Mouse (Mus musculus): ENCODE results near the gene Trak1. TPM values are rescaled to one million over a fixed set of nuclear protein-coding genes. Genes with fewer than 3 reads are reported as not detected.

Trak1 gene
- 51.5 and 81.3 TPM in 2 replicates for polyA plus RNA-seq (2021; fragmentation: Nextera tagmentation)
- long read RNA-seq, experiment 1, partial matches to known transcripts, result 64 of 175 reads
- long read RNA-seq, experiment 1, other reads (novel, unspliced or antisense), result 111 of 175 reads
- long read RNA-seq, experiment 2, partial matches to known transcripts, result 5 of 36 reads
- long read RNA-seq, experiment 2, other reads (novel, unspliced or antisense), result 31 of 36 reads

DNA sequence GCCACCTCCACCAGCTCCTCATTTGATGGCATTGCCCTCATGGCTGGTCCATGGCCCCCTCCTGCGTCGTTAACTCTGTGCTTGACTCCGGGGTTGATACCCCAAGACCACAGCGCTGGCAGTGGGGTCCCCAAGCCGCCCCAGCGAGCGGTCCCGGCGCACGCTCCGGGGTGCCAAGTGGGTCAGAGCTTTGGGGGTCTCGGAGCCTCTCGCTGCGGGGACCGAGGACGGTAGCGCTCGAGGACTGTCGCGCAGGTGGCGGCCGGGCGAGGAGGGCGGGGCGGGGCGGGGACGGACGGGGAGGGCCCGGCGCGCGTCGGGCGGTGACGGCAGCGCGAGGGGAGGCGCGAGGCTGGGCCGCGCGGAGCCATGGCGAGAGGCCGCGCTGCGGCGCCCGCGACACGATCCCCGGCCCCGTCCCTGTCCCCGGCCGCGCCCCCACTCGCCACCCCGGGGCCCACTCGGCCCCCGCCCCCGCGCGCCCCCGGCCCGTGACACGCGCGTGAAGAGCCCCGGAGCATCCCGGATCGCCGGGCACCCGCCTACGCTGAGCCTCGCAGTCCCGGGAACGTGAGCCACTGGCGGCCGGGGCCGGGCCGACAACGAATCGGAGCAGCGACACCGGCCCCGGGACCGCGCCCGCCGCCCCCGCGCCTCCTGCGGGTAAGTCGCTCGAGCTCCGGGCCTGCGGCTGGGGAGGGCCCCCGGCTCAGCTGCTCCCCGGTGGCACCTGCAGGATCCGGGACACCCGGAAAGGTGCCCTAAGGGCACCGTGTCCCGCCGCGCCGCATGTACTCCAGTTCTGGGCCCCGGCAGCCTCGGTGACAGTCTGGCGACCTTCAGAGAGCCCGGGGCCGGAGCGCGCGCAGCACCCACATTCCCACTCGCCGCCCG lies at the start of gene Trak1:
TSS of gene Trak1 (plus strand) at position 332 of the 894 bp plus-strand sequence.

DNA sequence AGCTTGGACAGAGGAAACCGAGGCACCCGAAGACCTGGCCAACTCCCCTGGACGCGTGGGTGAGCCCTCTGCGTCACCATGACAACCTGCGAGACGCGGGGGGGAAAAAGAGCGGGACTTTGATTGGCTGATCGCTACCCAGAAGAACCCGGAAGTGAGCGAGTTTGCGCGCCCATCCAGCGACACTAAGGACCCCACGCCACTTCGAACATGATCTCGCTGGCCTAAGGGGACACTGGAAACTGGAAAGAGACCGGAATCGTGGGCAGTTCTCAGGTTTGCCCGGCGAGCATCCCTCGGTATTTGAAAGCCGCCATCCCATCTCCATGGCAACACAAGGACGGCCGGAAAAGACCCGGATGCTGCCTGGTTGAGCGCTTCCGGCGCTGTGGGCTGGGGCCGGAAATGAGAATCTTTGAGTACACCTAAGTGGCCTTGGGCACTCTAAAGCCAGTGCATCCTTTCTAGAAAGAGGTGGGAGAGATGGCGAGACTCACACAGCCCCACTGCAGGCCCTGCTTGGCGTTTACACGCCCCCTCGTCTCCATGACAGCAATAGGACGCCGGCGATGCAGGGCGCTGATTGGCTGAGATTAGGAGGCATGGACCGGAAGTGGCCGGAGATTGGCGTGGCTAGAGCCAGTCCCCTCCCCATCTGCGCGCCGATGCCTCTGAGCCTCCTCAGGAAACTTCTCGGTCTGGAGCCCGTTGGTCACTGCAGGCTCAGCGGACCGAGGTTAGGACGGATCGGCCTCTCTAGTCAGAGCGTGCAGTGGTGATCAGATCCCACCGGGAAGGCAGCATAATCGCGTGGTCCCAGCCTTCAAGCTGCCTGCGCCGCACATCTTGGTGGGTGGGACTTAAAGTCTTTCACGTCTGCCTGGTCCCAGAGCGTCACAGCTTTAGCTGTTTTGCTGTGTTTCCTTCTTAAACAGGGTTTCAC lies 19.9 kb upstream of the Trak1 start, which contains the start of gene Ulk4:
TSS of gene Ulk4 (minus strand) at position 80 of the 943 bp plus-strand sequence.

DNA sequence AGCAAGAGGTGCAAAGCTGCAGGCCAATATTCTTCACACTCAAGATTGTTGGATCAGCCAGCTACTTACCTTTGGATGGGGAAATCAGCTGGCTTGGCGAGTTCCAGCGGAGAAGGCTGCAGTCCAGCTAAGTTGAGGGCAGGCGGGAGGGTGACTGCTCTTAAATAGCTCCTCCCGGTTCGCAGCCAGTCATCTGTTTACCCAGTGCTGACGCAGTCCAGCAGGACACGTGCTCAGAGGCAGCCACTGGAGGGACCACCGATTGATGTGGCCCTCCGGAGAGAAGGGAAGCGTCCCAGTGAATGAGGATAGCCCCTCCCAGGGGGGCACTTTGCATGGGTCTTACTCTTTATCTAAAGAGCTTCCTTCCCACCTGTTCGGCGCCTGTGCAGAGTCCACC lies 198.2 kb downstream of the Trak1 start, which contains the start of gene Cck:
TSS of gene Cck (minus strand) at position 166 of the 400 bp plus-strand sequence.

Other genes with a start within 250 kb of the Trak1 start
- 18.3 and 22.5 TPM in 2 replicates for gene Ulk4, start 20.3 kb upstream of the Trak1 start, polyA plus RNA-seq (2021; fragmentation: Nextera tagmentation)
- 2,234 and 2,917 TPM in 2 replicates for gene Cck, start 198.2 kb downstream of the Trak1 start, polyA plus RNA-seq (2021; fragmentation: Nextera tagmentation)

All from left cerebral cortex, adult 6 months (tissue).